Mouse (Mus musculus) midbrain, embryonic 11.5 days (tissue): Measurements from ENCODE around the gene Lrit3. TPM values are rescaled to one million over a fixed set of nuclear protein-coding genes. Genes with fewer than 3 reads are reported as not detected.

Experiments
- ATAC-seq: fragments of 200-750 bp; cut with Nextera tagmentation; 2 replicates; pipeline ENCODE4 v1.8.0; 2017; ENCODE audit warnings: moderate TSS enrichment, moderate library complexity; ENCODE audit not compliant: low FRiP score
- DNase-seq: peaks from one replicate; pipeline ENCODE4 v3.0.0; 2015; ENCODE audit warnings: low spot score; ENCODE audit errors: missing footprints
- H3K27ac ChIP-seq: fragments of 300-500 bp; sonication (generic); 2 replicates; pipeline ENCODE4 v1.5.1; 2014; ENCODE audit warnings: low read depth, low read length
- H3K27me3 ChIP-seq: fragments of 300-500 bp; sonication (generic); 2 replicates; pipeline ENCODE4 v1.6.1; 2014; ENCODE audit warnings: mild to moderate bottlenecking, low read length, moderate library complexity, mixed read lengths; ENCODE audit not compliant: control insufficient read depth, insufficient read depth
- H3K36me3 ChIP-seq: fragments of 300-500 bp; sonication (generic); 2 replicates; pipeline ENCODE4 v1.6.1; 2014; ENCODE audit warnings: mild to moderate bottlenecking, low read length, moderate library complexity, mixed read lengths; ENCODE audit not compliant: control insufficient read depth, insufficient read depth
- H3K4me1 ChIP-seq: fragments of 300-500 bp; sonication (generic); 2 replicates; pipeline ENCODE4 v1.6.1; 2014; ENCODE audit warnings: low read length; ENCODE audit not compliant: control insufficient read depth, insufficient read depth
- H3K4me2 ChIP-seq: fragments of 300-500 bp; sonication (generic); 2 replicates; pipeline ENCODE4 v1.6.1; 2014; ENCODE audit warnings: mild to moderate bottlenecking, moderate library complexity
- H3K4me3 ChIP-seq: fragments of 300-500 bp; sonication (generic); 2 replicates; pipeline ENCODE4 v1.5.1; 2014; ENCODE audit warnings: low read depth, low read length
- H3K9ac ChIP-seq: fragments of 300-500 bp; sonication (generic); 2 replicates; pipeline ENCODE4 v1.6.1; 2014; ENCODE audit warnings: low read length
- H3K9me3 ChIP-seq: fragments of 300-500 bp; sonication (generic); 2 replicates; pipeline ENCODE4 v1.6.1; 2016; ENCODE audit warnings: low read length; ENCODE audit not compliant: control insufficient read depth
- WGBS: fragments of 180-500 bp; shearing (Covaris S2); extraction: QIAGEN DNeasy Blood & Tissue Kit; methylation state at CpG from one replicate; pipeline ENCODE4 v1.1.7; 2014; 5-methylcytosine and 5-hydroxymethylcytosine counted together
- polyA plus RNA-seq: library from polyadenylated mRNA; unstranded; fragments of >200 nt; fragmentation: Nextera tagmentation; extraction: Ambion mirVana; gene quantifications from 2 replicates; pipeline ENCODE4 v1.2.1, GENCODE M21; 2014

Lrit3 gene
- polyA plus RNA-seq, 1 experiment from 2014 or later = not detected

DNA sequence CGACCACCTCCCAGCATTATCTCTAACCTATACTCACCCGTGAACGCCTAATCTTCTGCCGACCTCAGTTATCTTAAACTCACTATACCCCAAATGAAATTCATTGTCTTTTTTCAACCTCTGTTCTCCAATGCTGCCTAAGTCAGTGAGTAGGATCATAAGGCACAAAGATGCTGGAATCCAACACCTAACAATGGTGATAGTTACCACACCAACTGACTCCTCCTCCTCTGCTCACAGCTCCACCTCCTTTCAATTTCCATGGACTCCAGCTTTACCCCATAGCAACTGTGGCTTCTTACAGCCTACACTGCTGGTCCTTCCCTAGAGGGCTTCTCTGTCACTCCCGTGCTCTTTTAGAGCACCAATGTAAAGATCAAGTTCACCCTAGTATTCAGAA, 23.9 kb upstream of the Lrit3 start:
- Histone ChIP-seq H3K36me3 (peaks cover 6% of the 10 kb centered on the region), H3K27me3 (no peaks in the 10 kb centered on the region), H3K27ac (no peak overlapping the region), H3K4me2 (no peak overlapping the region), H3K4me3 (no peak overlapping the region), H3K9me3 (no peaks in the 10 kb centered on the region), H3K4me1 (peaks cover 8% of the 10 kb centered on the region), H3K9ac (no peak overlapping the region)
- no peak for ATAC-seq
- WGBS = 93% methylated on average over 5 of the region's 5 CpGs
- no peak for DNase-seq

DNA sequence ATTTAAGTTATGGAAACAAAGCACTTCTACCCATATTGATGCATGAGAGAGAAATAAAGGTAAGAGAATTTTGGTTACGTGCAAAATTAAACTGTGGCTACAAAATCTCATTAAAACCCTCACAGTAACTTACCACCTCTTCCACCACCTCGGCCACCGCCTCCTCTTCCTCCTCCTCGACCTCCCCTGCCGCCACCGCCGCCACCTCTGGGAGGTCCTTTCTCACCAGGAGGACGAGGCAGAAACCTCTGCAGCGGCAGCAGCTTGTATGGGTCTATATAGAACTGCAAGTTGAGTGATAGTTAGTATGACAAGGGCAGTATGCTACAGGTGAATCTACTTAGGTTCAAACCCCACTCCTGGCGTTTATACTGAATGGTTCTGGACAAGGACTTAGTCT, 22.9 kb upstream of the Lrit3 start:
- ATAC-seq = no peak
- no peak for DNase-seq
- WGBS = 92% methylated on average over 10 of the region's 10 CpGs
- H3K4me1 ChIP-seq = peaks cover 8% of the 10 kb centered on the region
- no peak overlapping the region for H3K27ac ChIP-seq
- no peaks in the 10 kb centered on the region for H3K27me3 ChIP-seq
- H3K36me3 ChIP-seq = peaks cover 6% of the 10 kb centered on the region
- H3K4me3 ChIP-seq = no peak overlapping the region
- no peak overlapping the region for H3K9ac ChIP-seq
- no peak overlapping the region for H3K4me2 ChIP-seq
- H3K9me3 ChIP-seq = no peaks in the 10 kb centered on the region

DNA sequence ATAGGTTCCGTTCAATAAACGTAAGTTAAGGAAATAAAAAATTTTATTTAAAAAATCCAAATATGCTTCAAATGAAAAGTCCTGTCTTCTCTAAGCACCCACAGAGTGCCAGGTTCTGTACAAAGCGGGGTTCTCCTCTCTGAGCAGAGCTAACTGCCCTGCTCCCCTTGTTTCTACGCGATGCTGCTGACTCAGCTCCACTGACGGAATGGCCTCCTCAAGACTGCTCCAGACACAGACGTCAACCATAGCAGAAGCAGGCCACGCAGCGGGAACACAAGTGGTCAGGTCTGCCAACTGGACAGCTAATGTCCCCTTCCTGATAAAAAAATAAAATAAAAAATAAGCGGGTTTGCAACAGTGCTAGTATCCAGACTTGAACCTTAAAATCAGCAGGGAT, 21.1 kb upstream of the Lrit3 start:
- peaks cover 6% of the 10 kb centered on the region for H3K4me1 ChIP-seq
- 93% methylated on average over 10 of the region's 10 CpGs for WGBS
- no peaks in the 10 kb centered on the region for H3K9me3 ChIP-seq
- peaks cover 6% of the 10 kb centered on the region for H3K36me3 ChIP-seq
- DNase-seq (no peak), ATAC-seq (no peak)
- H3K27me3 ChIP-seq = no peaks in the 10 kb centered on the region
- H3K9ac ChIP-seq = no peak overlapping the region
- no peak overlapping the region for H3K4me2 ChIP-seq
- H3K4me3 ChIP-seq = no peak overlapping the region
- H3K27ac ChIP-seq = no peak overlapping the region

DNA sequence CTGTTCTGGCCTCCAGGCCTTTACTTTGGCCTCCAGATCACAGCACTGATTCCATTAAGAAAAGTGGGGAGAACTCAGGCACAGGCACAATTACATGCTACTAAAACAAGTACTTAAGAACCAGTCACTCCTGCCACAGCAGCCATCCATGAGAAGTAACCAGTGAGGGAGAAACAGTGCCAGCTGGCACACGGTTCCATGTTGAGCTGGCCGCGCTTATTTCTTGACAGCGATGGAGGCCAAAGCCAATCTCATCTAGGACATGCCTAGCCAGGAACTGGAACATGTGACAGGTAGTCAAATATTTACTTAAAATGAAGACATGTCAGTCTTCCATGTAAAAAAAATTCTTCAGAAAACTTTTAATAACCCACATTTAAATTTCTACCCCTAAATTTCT, 20.3 kb upstream of the Lrit3 start:
- WGBS = 93% methylated on average over 4 of the region's 4 CpGs
- no peak overlapping the region for H3K27ac ChIP-seq

DNA sequence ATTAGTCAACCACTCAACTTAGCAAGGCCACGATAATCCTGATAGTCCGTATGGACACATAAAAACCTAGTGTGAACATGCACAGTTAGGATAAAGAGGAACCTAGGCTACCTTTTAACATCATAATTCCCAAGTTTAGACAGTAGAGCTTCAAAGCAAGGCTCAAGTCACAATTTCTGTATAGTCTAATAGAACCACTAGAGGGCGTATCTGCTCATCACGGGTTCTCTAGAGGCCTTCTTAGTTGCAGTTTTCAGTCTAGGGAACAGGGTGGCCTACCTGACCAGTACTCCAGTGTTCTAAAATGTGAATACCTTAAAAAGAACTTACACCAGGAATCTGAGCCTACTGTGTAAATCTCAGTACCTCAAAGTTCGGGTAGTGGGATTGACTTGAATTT, 19.5 kb upstream of the Lrit3 start:
- no peak overlapping the region for H3K27ac ChIP-seq
- H3K9me3 ChIP-seq = no peaks in the 10 kb centered on the region
- peaks cover 6% of the 10 kb centered on the region for H3K36me3 ChIP-seq
- H3K9ac ChIP-seq = no peak overlapping the region
- ATAC-seq (peak; percentile 44; the same call in 1 of the 2 replicates), DNase-seq (peak; percentile 91)
- H3K4me2 ChIP-seq = no peak overlapping the region
- H3K27me3 ChIP-seq = no peaks in the 10 kb centered on the region
- H3K4me3 ChIP-seq = no peak overlapping the region
- H3K4me1 ChIP-seq = no peaks in the 10 kb centered on the region; the same call in 1 of the 2 replicates
- 58% methylated on average over 5 of the region's 5 CpGs for WGBS

More for the DNA sequence above, 20.3 kb upstream of the Lrit3 start:
- DNase-seq (no peak), ATAC-seq (no peak)
- Histone ChIP-seq H3K4me3 (no peak overlapping the region), H3K4me2 (no peak overlapping the region), H3K9me3 (no peaks in the 10 kb centered on the region), H3K36me3 (peaks cover 6% of the 10 kb centered on the region), H3K9ac (no peak overlapping the region), H3K27me3 (no peaks in the 10 kb centered on the region), H3K4me1 (no peaks in the 10 kb centered on the region; the same call in 1 of the 2 replicates)

DNA sequence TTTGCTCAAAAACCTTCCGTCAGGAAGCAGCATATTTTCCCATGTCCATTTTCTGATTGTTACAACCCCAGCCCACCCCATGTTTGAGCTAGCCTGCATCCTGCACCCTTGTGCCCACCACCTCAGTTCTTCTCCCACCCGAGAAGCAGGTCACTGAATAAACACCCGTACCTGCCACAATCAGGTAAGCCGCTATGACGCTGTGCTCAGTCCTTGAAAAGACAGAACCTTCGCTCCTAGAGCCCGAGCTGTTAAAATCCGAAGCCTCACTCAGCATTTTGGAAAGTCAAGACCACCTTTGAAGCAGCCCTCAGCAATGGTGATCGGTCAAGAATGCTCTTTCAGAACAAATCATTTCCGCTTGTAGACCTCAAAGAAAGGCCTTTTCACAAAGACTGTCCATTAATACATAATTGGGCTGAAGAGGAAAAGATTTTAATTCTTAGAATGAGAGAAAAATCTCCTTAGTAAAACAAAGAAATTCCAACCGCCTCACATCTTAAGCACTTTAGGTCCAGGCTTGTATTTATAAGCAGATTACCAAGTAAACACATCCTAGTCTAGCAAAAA, 18.5 kb upstream of the Lrit3 start, which contains the start of gene Rrh:
Rrh (minus strand) TSS at position 382 of the 570 bp plus-strand sequence.
- 71% methylated on average over 11 of the region's 11 CpGs for WGBS
- H3K36me3 ChIP-seq = peaks cover 6% of the 10 kb centered on the region
- no peaks in the 10 kb centered on the region for H3K27me3 ChIP-seq
- no peaks in the 10 kb centered on the region for H3K9me3 ChIP-seq
- DNase-seq = no peak
- no peak within 1 kb of the TSS for H3K4me2 ChIP-seq
- no peak within 1 kb of the TSS for H3K4me3 ChIP-seq
- H3K27ac ChIP-seq = no peak within 1 kb of the TSS
- ATAC-seq = no peak
- no peaks in the 10 kb centered on the region for H3K4me1 ChIP-seq
- H3K9ac ChIP-seq = no peak within 1 kb of the TSS

DNA sequence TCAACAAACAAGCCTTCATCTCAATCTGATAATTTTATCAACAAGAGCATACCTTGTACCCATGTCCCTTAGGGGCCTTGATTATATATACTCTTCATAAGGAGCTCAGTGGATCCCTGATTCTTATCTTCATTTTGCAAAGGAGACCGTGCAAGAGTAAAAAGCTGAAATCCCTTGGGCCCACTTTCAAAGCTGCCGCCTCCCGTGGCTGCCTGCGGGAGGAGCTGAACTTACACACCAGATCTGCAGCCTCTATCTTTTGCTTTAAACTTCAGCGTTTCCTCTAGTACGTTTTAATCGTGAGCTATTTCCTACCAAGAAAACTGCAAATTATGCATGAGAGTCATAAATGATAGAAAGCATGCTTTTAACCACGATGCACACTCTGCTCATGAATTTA, 17.9 kb upstream of the Lrit3 start:
- 83% methylated on average over 8 of the region's 8 CpGs for WGBS
- Histone ChIP-seq H3K9ac (no peak overlapping the region), H3K4me1 (no peaks in the 10 kb centered on the region)

DNA sequence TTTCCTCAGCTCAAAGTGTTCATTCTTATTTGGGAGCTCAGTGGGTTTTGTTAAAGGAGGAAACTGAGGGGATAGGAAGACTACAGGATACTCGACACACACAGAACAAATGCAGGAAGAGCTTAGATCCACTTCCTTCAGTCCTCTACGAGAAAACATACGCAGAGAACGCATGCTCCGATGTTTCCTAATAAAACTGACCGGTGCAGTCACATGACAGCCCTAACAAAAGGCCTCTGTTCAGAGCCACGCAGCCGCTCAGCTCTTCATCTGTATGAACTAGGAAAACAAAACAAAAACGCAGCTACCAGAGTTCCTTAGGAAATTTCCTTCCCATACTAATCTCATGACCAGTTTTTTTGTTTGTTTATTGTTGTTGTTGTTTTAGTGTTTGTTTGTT, 17.0 kb upstream of the Lrit3 start:
- Histone ChIP-seq H3K27ac (no peak overlapping the region), H3K4me1 (no peaks in the 10 kb centered on the region), H3K36me3 (peaks cover 6% of the 10 kb centered on the region), H3K9me3 (no peaks in the 10 kb centered on the region), H3K9ac (no peak overlapping the region), H3K4me2 (no peak overlapping the region), H3K27me3 (no peaks in the 10 kb centered on the region), H3K4me3 (no peak overlapping the region)
- WGBS = 83% methylated on average over 9 of the region's 9 CpGs
- no peak for DNase-seq
- ATAC-seq = no peak

More for the DNA sequence above, 17.9 kb upstream of the Lrit3 start:
- no peaks in the 10 kb centered on the region for H3K27me3 ChIP-seq
- no peak overlapping the region for H3K4me3 ChIP-seq
- H3K4me2 ChIP-seq = no peak overlapping the region
- DNase-seq = no peak
- H3K27ac ChIP-seq = no peak overlapping the region
- peaks cover 6% of the 10 kb centered on the region for H3K36me3 ChIP-seq
- no peaks in the 10 kb centered on the region for H3K9me3 ChIP-seq
- no peak for ATAC-seq

DNA sequence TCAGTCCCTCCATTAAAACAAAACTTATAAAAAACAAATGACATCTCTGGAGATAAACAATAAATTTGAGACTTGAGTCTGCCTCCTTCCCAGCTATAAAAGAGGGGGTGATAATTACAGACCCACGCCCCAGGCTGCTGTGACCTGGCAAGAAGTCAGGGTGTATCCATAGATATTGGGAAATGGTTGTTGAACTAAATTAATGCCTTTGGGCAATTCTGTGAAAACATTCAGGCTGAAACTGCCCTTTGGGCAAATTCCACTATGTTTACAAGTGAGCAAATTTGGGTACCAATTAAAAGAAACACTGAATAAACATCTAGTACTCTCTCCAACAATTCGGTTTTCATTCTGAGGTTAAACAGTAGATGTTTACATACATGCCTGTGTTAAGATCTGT, 4.8 kb downstream of the Lrit3 start:
- ATAC-seq (no peak), DNase-seq (no peak)
- Histone ChIP-seq H3K36me3 (no peaks in the 10 kb centered on the region), H3K9me3 (no peaks in the 10 kb centered on the region), H3K4me2 (no peak overlapping the region), H3K9ac (no peak overlapping the region), H3K27me3 (no peaks in the 10 kb centered on the region), H3K27ac (no peak overlapping the region), H3K4me3 (no peak overlapping the region), H3K4me1 (no peaks in the 10 kb centered on the region)
- 83% methylated on average over 2 of the region's 2 CpGs for WGBS
